Mouse (Mus musculus): ENCODE data around the gene Lpcat1.

Gene Lpcat1

DNA sequence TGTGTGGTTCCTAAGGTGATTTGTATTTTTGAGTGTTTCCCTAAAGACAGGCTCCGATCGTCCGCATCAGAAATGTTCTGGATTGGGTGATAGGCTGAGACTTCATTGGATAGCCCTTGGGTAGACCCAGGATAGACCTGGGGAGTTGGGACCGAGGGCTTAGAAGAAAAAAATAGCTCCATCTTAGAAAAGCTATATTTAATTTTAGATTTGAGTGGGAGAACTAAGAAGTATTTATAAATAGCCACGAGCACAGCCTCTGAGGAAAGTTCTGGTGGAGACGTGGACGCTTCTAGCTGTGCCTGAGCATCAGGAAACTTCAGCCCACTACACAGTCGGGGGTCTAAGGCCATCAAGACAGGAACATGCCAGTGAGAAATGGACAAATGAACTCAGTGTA, 9.8 kb downstream of the Lpcat1 start:
- DNase-seq (ENCODE audit: low spot score): no peak

DNA sequence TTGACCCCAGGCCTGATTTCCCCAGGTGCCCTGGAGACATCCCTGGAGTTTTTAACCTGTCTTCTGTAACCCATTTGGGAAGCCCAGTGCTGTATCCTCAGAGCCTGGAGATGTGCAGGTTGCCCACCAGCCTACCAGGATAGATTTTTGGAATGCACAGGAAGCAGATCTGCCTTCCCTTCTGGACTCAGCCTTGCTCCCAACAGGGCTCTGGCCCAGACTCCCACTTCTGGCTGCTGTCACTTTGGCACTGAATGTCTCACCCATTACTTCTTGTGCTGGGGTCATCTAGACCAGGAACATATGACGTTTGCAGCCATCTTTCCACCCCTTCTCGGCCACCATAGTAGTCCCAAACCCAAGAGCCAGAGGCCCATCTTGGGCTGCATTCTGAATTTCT, 10.8 kb downstream of the Lpcat1 start:
- DNase-seq (ENCODE audit: low spot score): no peak

DNA sequence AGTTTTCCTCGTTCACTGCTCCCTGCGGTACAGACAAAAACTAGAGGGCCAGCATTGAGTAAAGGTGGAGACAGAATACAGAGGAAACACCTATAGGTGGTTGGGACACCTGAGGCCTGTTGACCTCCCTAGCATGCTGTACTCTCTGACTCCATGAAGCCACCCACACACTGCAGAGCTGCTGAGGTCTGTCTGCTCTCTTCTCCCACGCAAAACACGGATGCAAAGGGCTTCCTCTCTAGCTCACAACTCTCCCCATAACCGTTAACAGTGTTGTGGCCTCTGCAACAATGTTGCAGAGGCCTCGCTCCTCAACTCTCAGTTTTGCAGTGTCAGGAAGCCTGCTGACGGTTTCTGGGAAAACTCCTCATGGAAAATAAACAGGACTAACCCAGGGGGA, 15.5 kb downstream of the Lpcat1 start:
- no peak for DNase-seq (ENCODE audit: low spot score)

DNA sequence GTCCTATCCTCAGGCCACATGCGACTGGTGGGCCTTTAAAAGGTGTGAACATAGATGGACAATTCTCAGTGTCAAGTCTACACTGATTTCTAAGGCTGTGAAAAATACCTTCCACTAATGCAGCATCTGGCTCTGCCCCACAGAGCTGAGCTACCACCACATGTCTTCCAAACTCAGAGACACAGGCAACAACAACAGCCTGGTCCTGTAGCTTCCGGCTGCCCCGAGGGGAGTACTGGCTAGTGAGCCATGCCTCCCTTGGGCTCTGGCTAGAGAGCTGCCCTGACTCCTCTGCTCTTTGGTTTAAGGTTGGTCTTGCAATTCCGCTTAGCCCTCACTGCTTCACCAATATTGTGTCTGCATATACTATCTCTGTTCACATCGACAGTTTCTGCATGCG, 16.3 kb downstream of the Lpcat1 start:
- DNase-seq (ENCODE audit: low spot score): no peak

DNA sequence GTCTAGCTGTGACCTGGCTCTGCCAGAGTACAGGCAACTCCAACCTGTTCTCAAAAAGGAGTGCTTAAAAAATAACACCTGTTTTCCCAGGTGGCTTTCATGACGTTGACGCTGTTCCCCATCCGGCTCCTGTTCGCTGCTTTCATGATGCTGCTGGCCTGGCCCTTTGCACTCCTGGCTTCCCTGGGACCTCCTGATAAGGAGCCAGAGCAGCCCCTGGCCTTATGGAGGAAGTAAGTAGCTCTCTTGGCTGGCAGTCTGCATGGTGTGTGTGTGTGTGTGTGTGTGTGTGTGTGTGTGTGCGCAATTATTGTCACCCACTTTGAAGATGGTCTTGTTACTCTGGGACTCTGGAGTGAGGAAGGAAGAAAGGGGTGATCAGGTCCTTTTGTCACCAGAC, 17.2 kb downstream of the Lpcat1 start:
- no peak for DNase-seq (ENCODE audit: low spot score)

DNA sequence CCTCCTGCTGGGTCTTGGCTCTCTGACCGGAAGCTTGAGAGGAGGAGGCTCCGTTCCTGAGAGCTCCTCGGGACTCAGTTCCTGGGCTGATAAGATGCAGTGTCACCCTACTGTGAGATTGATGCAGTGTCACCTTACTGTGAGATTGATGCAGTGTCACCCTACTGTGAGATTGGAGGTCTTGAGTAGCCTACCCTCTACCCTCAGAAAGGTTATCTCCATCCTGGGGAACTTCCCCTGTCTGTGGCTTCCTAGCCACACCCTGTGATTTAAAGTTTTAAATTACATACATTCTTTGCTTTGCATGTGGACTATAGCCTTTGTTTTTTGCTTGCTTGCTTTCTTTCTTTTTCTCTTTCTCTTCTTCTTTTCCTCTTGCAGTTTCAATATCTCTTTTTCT, 21.1 kb downstream of the Lpcat1 start:
- no peak for DNase-seq (ENCODE audit: low spot score)

DNA sequence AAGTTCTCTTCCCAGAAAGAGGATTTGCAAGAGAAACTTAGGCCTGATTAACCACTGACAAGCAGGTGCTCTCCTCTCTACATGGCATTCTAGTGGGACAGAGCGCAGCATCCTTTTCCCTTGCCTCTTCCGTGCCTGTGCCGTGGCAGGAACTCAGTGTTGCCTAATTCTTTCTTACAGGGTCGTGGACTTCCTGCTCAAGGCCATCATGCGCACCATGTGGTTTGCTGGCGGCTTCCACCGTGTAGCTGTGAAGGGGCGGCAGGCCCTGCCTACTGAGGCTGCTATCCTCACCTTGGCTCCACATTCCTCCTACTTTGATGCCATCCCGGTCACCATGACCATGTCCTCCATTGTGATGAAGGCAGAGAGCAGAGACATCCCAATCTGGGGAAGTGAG, 21.7 kb downstream of the Lpcat1 start:
- no peak for DNase-seq (ENCODE audit: low spot score)

DNA sequence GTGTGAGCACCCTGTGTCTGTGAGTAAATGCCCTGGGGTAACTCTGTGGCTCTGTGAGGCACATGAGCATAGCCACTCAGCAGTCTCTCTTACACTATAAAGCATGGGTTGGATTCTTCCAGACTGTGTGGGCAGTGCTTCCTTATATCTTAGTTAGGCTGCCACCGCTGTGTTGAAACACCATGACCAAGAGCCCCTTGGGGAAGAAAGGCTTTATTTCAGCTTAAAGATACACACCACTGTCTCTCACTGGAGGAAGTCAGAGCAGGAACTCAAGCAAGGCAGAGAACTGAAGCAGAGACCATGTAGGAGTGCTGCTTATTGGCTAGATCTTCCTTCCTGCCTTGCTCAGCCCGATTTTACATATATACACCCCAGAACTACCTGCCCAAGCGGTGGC, 23.0 kb downstream of the Lpcat1 start:
- no peak for DNase-seq (ENCODE audit: low spot score)

DNA sequence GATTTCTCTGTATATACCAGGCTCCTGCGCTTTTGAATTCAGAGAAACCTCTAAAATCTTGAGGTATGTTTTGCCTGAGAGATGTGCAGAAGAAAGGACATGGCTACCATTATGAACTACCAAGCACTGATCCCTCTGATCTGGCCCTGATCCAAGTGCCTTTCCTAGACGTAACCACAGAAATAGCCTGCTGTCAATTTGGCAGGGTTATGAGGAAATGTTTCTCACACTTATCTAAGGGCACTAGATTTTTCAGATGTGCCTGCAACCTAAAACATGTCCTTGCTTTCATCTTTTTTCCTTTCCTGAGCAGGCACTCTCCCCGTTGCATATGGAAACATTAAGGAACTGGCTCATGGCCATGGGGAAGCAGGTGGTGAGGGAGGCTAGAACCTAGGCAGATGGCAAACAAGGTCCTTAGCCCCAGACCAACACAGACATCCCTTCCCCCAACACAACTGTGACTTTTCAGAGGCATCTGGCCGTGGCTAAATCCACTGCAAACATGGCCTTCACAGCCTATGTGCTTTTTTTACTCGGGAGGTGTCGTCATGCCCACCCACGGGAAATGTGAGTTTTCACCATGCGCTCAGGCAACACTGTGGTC, 23.7 kb downstream of the Lpcat1 start:
- no peak for DNase-seq (ENCODE audit: low spot score)

DNA sequence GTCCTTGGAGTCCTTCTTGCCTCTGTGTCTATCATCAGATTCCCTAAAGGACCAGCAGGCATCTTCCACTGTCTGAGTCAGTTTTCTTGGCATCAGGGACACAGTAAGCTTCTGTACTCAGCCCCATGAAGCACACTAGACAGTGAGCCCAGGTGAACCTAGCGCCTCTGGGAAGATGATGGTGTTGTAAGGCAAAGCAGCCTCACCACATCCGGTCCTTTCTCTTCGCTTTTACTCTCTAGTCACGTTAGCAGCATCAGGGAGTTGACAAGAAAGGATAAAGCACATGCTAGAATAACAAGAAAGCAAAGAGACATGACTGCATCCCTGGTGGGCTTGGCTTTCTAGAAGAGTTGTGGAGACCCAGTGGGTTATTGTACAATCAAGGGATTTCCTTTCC, 26.2 kb downstream of the Lpcat1 start:
- no peak for DNase-seq (ENCODE audit: low spot score)

DNA sequence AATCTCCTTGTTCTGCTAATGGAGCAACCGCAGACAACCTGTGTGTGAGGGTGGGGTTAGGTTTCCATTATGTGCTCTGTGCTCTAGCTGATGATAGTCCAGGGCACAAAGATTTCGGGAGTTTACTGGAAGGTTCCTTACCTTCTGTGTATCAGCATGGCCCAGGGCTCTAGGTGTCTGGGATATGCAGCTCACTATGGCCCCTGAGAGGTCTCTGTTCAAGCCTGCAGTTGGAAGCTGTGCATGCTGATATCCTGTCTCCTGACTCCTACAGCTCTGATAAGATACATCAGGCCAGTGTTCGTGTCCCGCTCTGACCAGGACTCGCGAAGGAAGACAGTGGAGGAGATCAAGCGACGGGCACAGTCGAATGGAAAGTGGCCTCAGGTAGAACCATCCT, 27.5 kb downstream of the Lpcat1 start:
- no peak for DNase-seq (ENCODE audit: low spot score)

DNA sequence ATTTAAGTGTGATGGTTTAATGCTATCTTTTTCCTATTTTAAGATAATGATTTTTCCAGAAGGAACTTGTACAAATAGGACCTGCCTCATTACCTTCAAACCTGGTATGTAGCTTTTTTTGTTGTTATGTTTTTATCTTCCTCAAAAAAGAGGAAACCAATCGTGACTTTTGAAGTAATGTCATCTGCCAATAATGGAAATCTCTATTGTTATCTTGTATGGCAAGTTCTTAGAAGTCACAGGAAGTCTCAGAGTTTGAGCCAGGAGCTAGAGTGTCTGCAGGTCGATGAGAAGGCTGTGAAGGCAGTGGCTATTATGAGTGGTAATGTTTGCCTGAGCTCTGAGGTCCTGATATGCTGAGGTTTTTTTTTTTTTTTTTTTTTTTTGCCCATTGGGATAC, 29.1 kb downstream of the Lpcat1 start:
- DNase-seq (ENCODE audit: low spot score): no peak

DNA sequence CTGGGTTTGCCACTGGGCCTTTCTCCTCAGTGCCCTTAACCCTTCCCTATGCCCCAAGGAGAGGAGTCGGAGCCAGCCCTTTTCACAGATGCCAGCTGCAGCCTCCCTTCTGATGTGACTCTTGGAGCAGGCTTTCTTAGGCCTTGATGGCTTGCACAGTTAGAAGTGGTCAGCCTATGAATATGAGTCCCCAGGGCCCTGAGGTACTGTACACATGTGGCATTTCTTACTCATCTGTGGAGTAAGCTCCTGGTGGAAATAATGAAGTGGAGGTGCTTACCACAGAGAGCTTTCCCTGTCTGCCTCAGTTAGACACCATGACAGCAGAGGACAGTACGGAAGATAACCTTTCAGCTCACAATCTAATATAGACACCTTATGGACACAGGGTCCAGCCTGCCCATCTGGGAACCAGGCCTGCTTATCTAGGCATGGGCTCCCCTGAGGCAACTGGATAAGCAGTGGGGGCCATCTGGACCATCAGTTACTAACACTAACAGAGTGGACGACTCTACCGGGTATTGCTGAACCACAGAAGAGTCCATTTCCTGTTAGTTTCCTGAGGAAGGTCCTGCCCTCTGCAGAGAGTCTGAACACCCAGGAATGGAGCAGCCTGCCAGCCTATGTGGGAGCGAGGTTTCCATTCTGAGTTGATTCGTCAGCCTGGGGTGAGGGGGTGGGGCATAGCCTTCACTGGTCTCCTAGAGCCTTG, 33.1 kb downstream of the Lpcat1 start:
- no peak for DNase-seq (ENCODE audit: low spot score)

DNA sequence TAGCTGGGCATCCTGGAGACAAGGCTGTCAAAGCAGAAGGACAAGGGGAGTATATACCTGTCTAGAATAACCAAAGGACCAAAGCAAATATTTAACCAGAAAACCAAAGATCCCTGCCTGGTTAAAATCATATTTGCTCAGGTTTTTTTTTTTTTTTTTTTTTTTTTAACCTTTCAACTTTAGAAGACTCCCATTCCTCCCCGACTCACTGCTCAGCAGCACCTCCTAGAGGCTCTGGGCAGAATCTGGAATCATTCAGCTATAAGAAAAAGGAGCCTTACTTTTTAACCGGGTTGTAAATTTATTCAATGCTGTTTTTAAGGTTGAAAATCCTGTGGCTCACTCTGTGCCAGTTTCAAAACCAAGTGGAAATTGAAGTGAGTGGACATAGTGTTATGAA, 35.7 kb downstream of the Lpcat1 start:
- peak; percentile 27 for DNase-seq (ENCODE audit: low spot score)

DNA sequence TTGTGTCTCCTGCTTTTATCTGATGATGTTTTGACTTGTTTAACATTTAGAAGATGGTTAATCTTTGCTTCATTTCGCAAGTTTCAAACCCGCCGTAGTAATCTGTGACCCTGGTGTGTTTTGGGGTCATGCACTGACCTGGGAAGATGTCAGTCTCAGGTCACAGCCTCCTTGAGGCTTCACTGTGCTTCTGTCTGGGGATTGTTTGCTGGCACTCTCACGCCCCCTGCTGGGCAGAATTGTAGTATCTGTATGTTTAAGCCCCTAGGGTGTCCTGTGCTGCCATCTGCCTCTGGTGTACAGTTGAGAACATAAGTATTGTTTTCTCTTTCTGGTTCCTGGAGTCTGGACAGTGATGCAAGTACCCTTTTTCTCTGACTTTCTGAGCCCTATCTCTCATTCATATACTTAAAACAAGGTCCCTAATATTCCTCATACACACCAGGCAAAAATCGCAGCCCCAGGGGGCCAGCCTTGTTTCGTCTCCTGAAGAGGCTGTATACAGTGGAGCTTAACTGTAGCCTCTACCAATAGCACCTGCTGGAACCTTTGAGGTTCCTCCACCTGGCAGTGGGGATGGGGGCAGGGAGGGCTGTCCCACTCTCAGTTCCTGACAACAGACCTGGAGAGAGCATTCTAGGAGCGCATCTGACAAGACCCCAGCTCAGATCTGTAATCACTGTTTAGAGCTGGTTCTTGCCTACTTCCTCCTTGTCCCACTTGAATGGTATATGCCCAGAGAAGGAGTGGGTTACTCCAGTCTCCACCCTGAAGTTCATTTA, 38.9 kb downstream of the Lpcat1 start:
- DNase-seq (ENCODE audit: low spot score): peak; percentile 88

DNA sequence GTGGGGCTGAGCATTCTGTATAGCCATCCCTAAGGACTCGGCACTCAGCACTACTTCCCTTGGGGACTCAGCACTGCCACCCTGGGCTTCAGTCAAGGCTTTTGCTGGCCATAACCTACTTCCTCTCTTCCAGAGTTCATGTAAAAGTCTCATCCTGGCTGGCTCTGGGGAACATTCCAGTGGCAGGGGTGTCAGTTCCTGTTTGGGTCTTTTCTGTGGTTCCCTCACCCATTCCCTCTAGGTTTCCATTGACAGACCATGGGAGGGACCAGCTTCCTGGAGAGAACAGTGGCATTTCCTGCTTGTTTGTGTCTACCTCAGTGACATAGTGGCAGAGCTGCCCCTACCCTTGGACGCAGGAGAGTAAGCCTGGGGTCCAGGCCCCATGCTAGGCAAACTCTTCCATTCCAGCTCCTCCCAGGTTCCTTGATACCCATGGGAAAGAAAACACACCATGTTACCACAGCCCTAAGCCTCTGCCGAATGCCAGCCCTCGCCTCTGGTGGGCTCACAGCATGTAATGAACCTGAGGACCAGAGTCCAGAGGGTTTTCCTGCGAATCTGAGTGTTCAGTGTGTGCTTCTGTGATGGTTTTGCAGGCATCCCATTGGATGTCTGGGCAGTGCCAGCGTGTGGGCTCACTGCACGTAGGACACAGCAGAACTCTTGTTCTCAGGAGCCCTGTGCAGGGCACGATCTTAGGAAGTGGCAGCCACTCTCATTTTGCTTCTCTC, 42.0 kb downstream of the Lpcat1 start:
- no peak for DNase-seq (ENCODE audit: low spot score)

DNA sequence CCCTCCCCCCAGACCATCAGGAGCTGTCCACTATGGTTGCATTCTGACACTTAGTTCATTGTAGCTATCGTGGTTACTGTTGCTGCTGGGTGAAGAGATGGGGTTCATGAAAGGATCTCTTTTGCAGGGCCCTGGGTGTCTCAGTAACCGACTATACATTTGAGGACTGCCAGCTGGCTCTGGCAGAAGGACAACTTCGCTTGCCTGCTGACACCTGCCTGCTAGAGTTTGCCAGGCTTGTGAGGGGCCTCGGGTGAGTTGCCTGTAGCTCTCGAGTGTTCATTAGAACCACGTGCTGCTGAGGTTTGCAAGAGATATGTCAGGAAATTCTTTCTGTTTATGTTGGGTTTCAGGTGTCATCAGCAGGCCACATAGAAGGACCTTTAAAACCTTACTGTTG, 42.9 kb downstream of the Lpcat1 start:
- DNase-seq (ENCODE audit: low spot score): no peak

DNA sequence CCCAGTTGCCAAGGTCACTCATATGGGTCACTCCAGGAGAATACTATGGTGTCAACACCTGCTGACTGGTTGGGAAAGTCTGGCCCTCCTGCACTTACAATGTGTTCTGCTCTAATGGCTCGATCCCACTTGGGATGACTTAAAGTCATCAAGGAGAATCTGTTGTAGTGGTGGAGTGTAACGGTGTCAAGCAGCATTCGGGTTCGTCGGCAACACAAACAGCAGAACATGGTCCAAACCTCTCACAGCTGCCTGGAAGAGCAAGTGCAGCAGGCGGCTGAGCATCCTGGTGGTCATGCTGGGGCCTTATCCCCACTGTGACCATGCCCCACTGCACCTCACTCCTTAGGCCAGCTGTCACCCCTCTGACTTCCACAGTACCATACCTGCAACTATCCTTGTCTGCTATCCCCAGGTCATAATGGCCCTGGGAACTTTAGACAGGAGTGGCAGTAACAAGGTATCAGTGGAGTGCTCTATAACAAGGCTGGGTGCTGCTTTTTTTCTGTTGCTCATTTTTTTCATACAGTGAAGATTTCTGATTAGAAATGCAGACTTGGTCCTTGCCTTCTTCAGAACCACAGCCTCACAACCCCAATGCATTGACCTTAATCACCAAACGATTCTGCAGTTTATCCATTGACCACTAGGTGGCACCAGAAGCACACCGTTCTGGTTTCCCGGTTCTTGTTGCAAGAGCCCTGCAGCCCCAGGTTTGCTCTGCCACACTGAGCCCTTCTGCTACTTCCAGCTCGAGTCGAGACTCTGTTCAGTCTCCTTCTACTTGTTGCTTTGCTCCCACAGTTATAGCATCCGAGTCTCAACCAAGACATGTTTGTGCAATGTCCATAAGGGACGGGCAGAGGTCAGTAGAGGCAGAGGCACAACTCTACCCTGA, 46.0 kb downstream of the Lpcat1 start:
- DNase-seq (ENCODE audit: low spot score): peak; percentile 94

DNA sequence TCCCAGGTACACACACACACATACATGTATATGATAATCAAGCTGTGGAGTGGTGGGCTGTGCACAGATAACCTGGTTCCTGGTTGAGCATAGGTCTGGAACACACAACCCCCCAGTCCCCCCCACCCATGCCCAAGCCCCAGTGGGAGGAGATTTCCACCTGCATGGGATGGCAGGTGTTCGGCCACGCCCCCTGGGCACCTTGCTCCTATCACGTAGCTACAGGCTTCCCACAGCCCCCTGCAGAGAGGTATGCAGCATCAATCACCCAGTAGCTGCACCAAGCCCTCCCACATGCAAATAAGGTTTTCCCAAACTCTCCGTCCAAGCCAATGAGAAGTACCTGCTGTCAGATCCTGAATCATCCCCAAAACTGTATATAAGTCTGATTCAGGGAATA, 49.9 kb downstream of the Lpcat1 start:
- DNase-seq (ENCODE audit: low spot score): no peak

DNA sequence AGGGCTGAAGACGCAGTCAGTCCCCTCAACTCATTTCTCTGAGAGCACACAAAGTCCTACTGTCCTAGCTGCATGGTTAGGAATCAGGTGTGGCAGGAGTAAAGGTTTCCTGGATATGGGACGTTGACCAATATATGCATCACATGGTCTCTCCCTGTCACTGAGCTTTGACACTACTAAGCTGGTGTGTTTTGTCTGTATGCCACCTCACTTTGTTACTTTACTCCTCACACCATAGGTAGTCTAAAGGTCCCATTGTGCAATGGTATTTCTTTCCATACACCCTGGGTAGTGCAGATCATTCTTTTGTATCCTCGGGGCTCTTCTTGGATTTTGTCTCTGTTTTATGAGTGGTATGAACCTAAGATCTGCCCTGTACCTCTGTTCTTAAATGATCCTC, 66.7 kb downstream of the Lpcat1 start:
- no peak for DNase-seq (ENCODE audit: low spot score)

DNA sequence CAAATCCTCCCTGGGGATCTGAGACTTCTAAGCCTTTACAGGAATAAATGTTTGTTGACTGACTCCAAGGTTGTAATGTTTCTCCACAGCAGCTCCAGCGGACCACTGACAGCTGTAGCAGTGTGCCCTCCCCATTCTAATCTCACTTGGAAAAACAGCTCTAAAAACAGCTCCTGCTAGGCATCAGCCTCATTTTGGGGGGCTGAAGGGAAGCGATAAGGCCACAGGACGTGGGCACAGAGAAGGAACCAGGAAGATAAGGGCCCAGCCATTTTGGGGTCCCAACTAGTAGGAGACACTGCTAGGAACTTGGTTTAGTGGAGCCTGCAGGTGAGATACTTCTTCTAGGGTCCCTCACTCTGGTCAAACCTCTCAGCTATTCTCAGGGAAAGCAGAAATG, 68.3 kb downstream of the Lpcat1 start:
- no peak for DNase-seq (ENCODE audit: low spot score)

DNA sequence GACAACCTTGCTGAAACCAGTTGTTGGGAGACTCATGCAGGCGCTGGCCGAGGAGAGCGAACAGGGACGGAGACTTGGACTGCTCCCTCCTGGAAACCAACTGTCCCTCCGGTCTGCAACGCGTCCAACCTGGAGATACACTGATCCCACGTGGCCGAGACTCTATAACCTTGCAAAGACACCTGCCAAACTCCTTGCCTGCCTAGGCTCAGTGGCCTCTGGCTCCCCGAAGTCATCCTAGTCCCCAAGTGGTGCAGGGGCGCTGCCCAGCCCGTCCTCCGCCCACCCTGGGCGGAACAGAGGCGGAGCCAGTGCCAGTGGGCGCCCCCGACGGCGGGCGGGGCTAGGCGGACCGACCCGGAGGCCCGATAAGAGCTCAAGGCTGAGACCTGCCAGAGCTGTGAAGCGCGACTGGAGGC, 69.4 kb downstream of the Lpcat1 start, which contains the start of gene Slc6a3:
Slc6a3 (plus strand) TSS at position 345 of the 419 bp plus-strand sequence.
- peak; percentile 60 for DNase-seq (ENCODE audit: low spot score)
